Mouse (Mus musculus) MEL (cell line): Measurements from ENCODE around the gene Slc9a2.

Experiments
- CTCF ChIP-seq, 3 experiments: IDR thresholded peaks in 2 of 3; conservative IDR thresholded peaks in 1 of 3; 2 replicates each; pipeline ENCODE4 v1.5.1; 2011 to 2012; ENCODE audit warnings: low read length in 3 of 3, low read depth in 2 of 3, mild to moderate bottlenecking in 2 of 3, improper control_type of control experiment in 1 of 3, inconsistent platforms in 1 of 3, mixed read lengths in 1 of 3, moderate library complexity in 1 of 3; ENCODE audit not compliant: control insufficient read depth in 1 of 3, insufficient read depth in 1 of 3, poor library complexity in 1 of 3, severe bottlenecking in 1 of 3
- E2F4 ChIP-seq: IDR thresholded peaks from 2 replicates; pipeline ENCODE4 v1.6.1; 2011; ENCODE audit warnings: low read depth, low read length, improper control_type of control experiment, borderline replicate concordance
- HCFC1 ChIP-seq: IDR thresholded peaks from 2 replicates; pipeline ENCODE4 v1.6.1; 2012; ENCODE audit warnings: low read depth, mild to moderate bottlenecking, inconsistent platforms, low read length, improper control_type of control experiment, moderate library complexity
- POLR2A ChIP-seq, 2 experiments: IDR thresholded peaks; 2 replicates each; pipeline ENCODE4 v1.6.1; 2011 to 2012; ENCODE audit warnings: low read length in 2 of 2, mild to moderate bottlenecking in 2 of 2, control low read depth in 1 of 2, improper control_type of control experiment in 1 of 2, low read depth in 1 of 2, moderate library complexity in 1 of 2; ENCODE audit not compliant: control insufficient read depth in 1 of 2, insufficient read depth in 1 of 2, poor library complexity in 1 of 2
- POLR2AphosphoS2 ChIP-seq: IDR thresholded peaks from 2 replicates; pipeline ENCODE4 v1.6.1; 2011; ENCODE audit warnings: low read length, improper control_type of control experiment

- TF ChIP-seq POLR2A (IDR thresholded peaks at IDR 0.05; ENCODE audit: control insufficient read depth in 1 of 2, insufficient read depth in 1 of 2, low read depth in 1 of 2, low read length in 2 of 2, poor library complexity in 1 of 2) = no peak
- no peak for TF ChIP-seq HCFC1
- no peak for TF ChIP-seq CTCF (IDR thresholded peaks at IDR 0.05 in 2 of 3, conservative IDR thresholded peaks at IDR 0.05 in 1 of 3; ENCODE audit: control insufficient read depth in 1 of 3, insufficient read depth in 1 of 3, low read depth in 2 of 3, low read length in 3 of 3, poor library complexity in 1 of 3, severe bottlenecking in 1 of 3)
- no peak for TF ChIP-seq E2F4
- no peak for TF ChIP-seq POLR2AphosphoS2
Observed at GRCm38 (mm10) chr1:40632407-40633062, 47.8 kb upstream of the Slc9a2 start.
